Mouse (Mus musculus): ENCODE data around the gene Glra1. TPM values are rescaled to one million over a fixed set of nuclear protein-coding genes. Genes with fewer than 3 reads are reported as not detected.
"Not testable (repeated sequence)": the region's sequence is repeated elsewhere in the genome, so short reads cannot be mapped to it uniquely, and the experiment has no call there.

Glra1 gene
- not detected in 2 replicates for total RNA-seq (2014; rRNA removed)
- not detected in 2 replicates for polyA plus RNA-seq (2012; rRNA removed)

- Histone ChIP-seq H3K27ac (replicated peaks; ENCODE audit: insufficient read depth, low read depth, low read length) (no peak within 1 kb of the TSS), H3K27me3 (ENCODE audit: control insufficient read depth, insufficient read depth, low read length) (peaks cover 4% of the 10 kb centered on the region; the same call in 1 of the 2 replicates), H3K4me1 (ENCODE audit: control insufficient read depth, insufficient read depth, low read length) (no peaks in the 10 kb centered on the region), H3K4me3 (ENCODE audit: insufficient read depth, low read depth, low read length) (no peak within 1 kb of the TSS), H3K36me3 (ENCODE audit: control insufficient read depth, insufficient read depth, low read length) (no peaks in the 10 kb centered on the region), H3K9ac (ENCODE audit: low read depth, low read length) (no peak within 1 kb of the TSS), H3K79me2 (ENCODE audit: control insufficient read depth, insufficient read depth, low read length) (no peaks in the 10 kb centered on the region)
- DNase-seq (ENCODE audit: extremely low read depth, low read depth, low spot score): peak; percentile 5
- TF ChIP-seq POLR2A (IDR thresholded peaks at IDR 0.05; ENCODE audit: extremely low read depth, insufficient read depth, low read length): no peak
- peak; percentile 22 for TF ChIP-seq CTCF (IDR thresholded peaks at IDR 0.05; ENCODE audit: low read depth, low read length)
- 4% methylated on average over 36 of the region's 36 CpGs for WGBS
These were observed at the start of gene Glra1 for GRCm38 (mm10) chr11:55607808-55608523. TSS of gene Glra1 (minus strand) at chr11:55608198.

- Histone ChIP-seq H3K36me3 (ENCODE audit: control insufficient read depth, insufficient read depth, low read length) (no peaks in the 10 kb centered on the region), H3K4me1 (ENCODE audit: control insufficient read depth, insufficient read depth, low read length) (no peaks in the 10 kb centered on the region), H3K27me3 (ENCODE audit: control insufficient read depth, insufficient read depth, low read length) (no peaks in the 10 kb centered on the region), H3K9ac (ENCODE audit: low read depth, low read length) (no peak overlapping the region), H3K79me2 (ENCODE audit: control insufficient read depth, insufficient read depth, low read length) (no peaks in the 10 kb centered on the region), H3K27ac (replicated peaks; ENCODE audit: insufficient read depth, low read depth, low read length) (no peak overlapping the region), H3K4me3 (ENCODE audit: insufficient read depth, low read depth, low read length) (no peak overlapping the region)
- no peak for TF ChIP-seq POLR2A (IDR thresholded peaks at IDR 0.05; ENCODE audit: extremely low read depth, insufficient read depth, low read length)
- TF ChIP-seq CTCF (IDR thresholded peaks at IDR 0.05; ENCODE audit: low read depth, low read length): no peak
- no peak for DNase-seq (ENCODE audit: extremely low read depth, low read depth, low spot score)
- 54% methylated on average over 4 of the region's 4 CpGs for WGBS
These were observed 29.0 kb upstream of the Glra1 start for GRCm38 (mm10) chr11:55636961-55637360.

GRCm38 (mm10) chr11:55633901-55634300 lies 25.9 kb upstream of the Glra1 start:
- no peak for TF ChIP-seq POLR2A (IDR thresholded peaks at IDR 0.05; ENCODE audit: extremely low read depth, insufficient read depth, low read length)
- TF ChIP-seq CTCF (IDR thresholded peaks at IDR 0.05; ENCODE audit: low read depth, low read length): no peak
- no peaks in the 10 kb centered on the region for H3K36me3 ChIP-seq (ENCODE audit: control insufficient read depth, insufficient read depth, low read length)

GRCm38 (mm10) chr11:55614631-55615030 lies 6.6 kb upstream of the Glra1 start:
- not testable (repeated sequence) for H3K4me3 ChIP-seq (ENCODE audit: insufficient read depth, low read depth, low read length); H3K27me3 ChIP-seq (ENCODE audit: control insufficient read depth, insufficient read depth, low read length); H3K27ac ChIP-seq (replicated peaks; ENCODE audit: insufficient read depth, low read depth, low read length); DNase-seq (ENCODE audit: extremely low read depth, low read depth, low spot score); H3K4me1 ChIP-seq (ENCODE audit: control insufficient read depth, insufficient read depth, low read length); H3K9ac ChIP-seq (ENCODE audit: low read depth, low read length); H3K79me2 ChIP-seq (ENCODE audit: control insufficient read depth, insufficient read depth, low read length); H3K36me3 ChIP-seq (ENCODE audit: control insufficient read depth, insufficient read depth, low read length)
- WGBS: 55% methylated on average over 8 of the region's 8 CpGs

More at GRCm38 (mm10) chr11:55633901-55634300, 25.9 kb upstream of the Glra1 start:
- Histone ChIP-seq H3K4me1 (ENCODE audit: control insufficient read depth, insufficient read depth, low read length) (no peaks in the 10 kb centered on the region), H3K27ac (replicated peaks; ENCODE audit: insufficient read depth, low read depth, low read length) (no peak overlapping the region), H3K4me3 (ENCODE audit: insufficient read depth, low read depth, low read length) (no peak overlapping the region), H3K79me2 (ENCODE audit: control insufficient read depth, insufficient read depth, low read length) (no peaks in the 10 kb centered on the region), H3K9ac (ENCODE audit: low read depth, low read length) (no peak overlapping the region), H3K27me3 (ENCODE audit: control insufficient read depth, insufficient read depth, low read length) (no peaks in the 10 kb centered on the region)
- no peak for DNase-seq (ENCODE audit: extremely low read depth, low read depth, low spot score)

- H3K4me1 ChIP-seq (ENCODE audit: control insufficient read depth, insufficient read depth, low read length): no peaks in the 10 kb centered on the region
- 7% methylated on average over 12 of the region's 12 CpGs for WGBS
- no peak overlapping the region for H3K4me3 ChIP-seq (ENCODE audit: insufficient read depth, low read depth, low read length)
- no peaks in the 10 kb centered on the region for H3K79me2 ChIP-seq (ENCODE audit: control insufficient read depth, insufficient read depth, low read length)
- H3K9ac ChIP-seq (ENCODE audit: low read depth, low read length): no peak overlapping the region
- no peak for DNase-seq (ENCODE audit: extremely low read depth, low read depth, low spot score)
- peaks cover 4% of the 10 kb centered on the region; the same call in 1 of the 2 replicates for H3K27me3 ChIP-seq (ENCODE audit: control insufficient read depth, insufficient read depth, low read length)
- TF ChIP-seq CTCF (IDR thresholded peaks at IDR 0.05; ENCODE audit: low read depth, low read length): no peak
- TF ChIP-seq POLR2A (IDR thresholded peaks at IDR 0.05; ENCODE audit: extremely low read depth, insufficient read depth, low read length): no peak
- H3K36me3 ChIP-seq (ENCODE audit: control insufficient read depth, insufficient read depth, low read length): no peaks in the 10 kb centered on the region
- no peak overlapping the region for H3K27ac ChIP-seq (replicated peaks; ENCODE audit: insufficient read depth, low read depth, low read length)
These were observed 524 bp upstream of the Glra1 start for GRCm38 (mm10) chr11:55608524-55608920.

GRCm38 (mm10) chr11:55607066-55607807 lies 761 bp downstream of the Glra1 start:
- no peaks in the 10 kb centered on the region for H3K36me3 ChIP-seq (ENCODE audit: control insufficient read depth, insufficient read depth, low read length)
- no peaks in the 10 kb centered on the region for H3K79me2 ChIP-seq (ENCODE audit: control insufficient read depth, insufficient read depth, low read length)
- H3K27me3 ChIP-seq (ENCODE audit: control insufficient read depth, insufficient read depth, low read length): peaks cover 4% of the 10 kb centered on the region; the same call in 1 of the 2 replicates
- H3K4me1 ChIP-seq (ENCODE audit: control insufficient read depth, insufficient read depth, low read length): no peaks in the 10 kb centered on the region
- no peak for DNase-seq (ENCODE audit: extremely low read depth, low read depth, low spot score)
- H3K4me3 ChIP-seq (ENCODE audit: insufficient read depth, low read depth, low read length): no peak overlapping the region
- H3K27ac ChIP-seq (replicated peaks; ENCODE audit: insufficient read depth, low read depth, low read length): no peak overlapping the region
- TF ChIP-seq CTCF (IDR thresholded peaks at IDR 0.05; ENCODE audit: low read depth, low read length): no peak
- no peak for TF ChIP-seq POLR2A (IDR thresholded peaks at IDR 0.05; ENCODE audit: extremely low read depth, insufficient read depth, low read length)
- no peak overlapping the region for H3K9ac ChIP-seq (ENCODE audit: low read depth, low read length)
- 10% methylated on average over 26 of the region's 26 CpGs for WGBS
